18 mouse cellular contexts compared by ENCODE assay signal in genomic region chr17:29880251-29880650, GRCm38 (mm10).
DNase-seq lines count a peak whose midpoint lies in the region; ATAC-seq lines count a peak whose summit lies in the region.
"Had no signal": no experiment of that assay in that cellular context is flagged by ENCODE, and none has a peak within 500 bp of the region (broad histone marks: within the 10 kb centered on the region; RNA-seq: fewer than 3 reads in every experiment).

No protein-coding gene starts in this region.

- 40% methylated on average over 10 of the region's 10 CpGs for WGBS in neural tube, embryonic 13.5 days
- 38% methylated on average over 10 of the region's 10 CpGs for WGBS in neural tube, embryonic 15.5 days
- 17% methylated on average over 10 of the region's 10 CpGs for WGBS in forebrain, embryonic 13.5 days
- 31% methylated on average over 10 of the region's 10 CpGs for WGBS in hindbrain, embryonic 15.5 days

- H3K4me1 ChIP-seq in neural tube, embryonic 13.5 days (replicated peaks), result peaks cover 33% of the 10 kb centered on the region
- peaks cover 30% of the 10 kb centered on the region for H3K4me1 ChIP-seq in neural tube, embryonic 15.5 days
- H3K4me1 ChIP-seq in forebrain, embryonic 13.5 days, result peaks cover 44% of the 10 kb centered on the region
- H3K4me1 ChIP-seq in hindbrain, embryonic 15.5 days (replicated peaks), result peaks cover 59% of the 10 kb centered on the region
- H3K4me1 ChIP-seq: lung, embryonic 15.5 days had no signal

- ATAC-seq in neural tube, embryonic 13.5 days (ENCODE audit: low read depth), result no peak
- ATAC-seq in neural tube, embryonic 15.5 days (ENCODE audit: low FRiP score), result no peak
- no peak for ATAC-seq in forebrain, embryonic 13.5 days
- no peak for ATAC-seq in hindbrain, embryonic 15.5 days (ENCODE audit: low FRiP score, low read depth)

- 0 out of 2 replicates have a peak overlapping the region, but pooled peaks have one; percentile 8 for H3K9ac ChIP-seq in neural tube, embryonic 13.5 days
- no peak overlapping the region for H3K9ac ChIP-seq in neural tube, embryonic 15.5 days (replicated peaks)
- H3K9ac ChIP-seq in forebrain, embryonic 13.5 days, result peak overlapping the region; percentile 34
- peak overlapping the region; percentile 3; the same call in 1 of the 2 replicates for H3K9ac ChIP-seq in hindbrain, embryonic 15.5 days
- H3K9ac ChIP-seq: embryonic facial prominence, embryonic 12.5 days; liver, embryonic 14.5 days; lung, embryonic 15.5 days; neural tube, embryonic 12.5 days had no signal

- DNase-seq in layer of hippocampus, adult 9-11 months, result no peak
- no peak for DNase-seq in layer of hippocampus, postnatal 14 days (ENCODE audit: low spot score in 2 of 2)
- DNase-seq in right cerebral cortex, adult 2 months (ENCODE audit: low spot score in 2 of 2), result no peak
- DNase-seq: adrenal gland, adult 2 months; cerebellum, adult 9-10 months; kidney, adult 11 months; right cerebral cortex, postnatal 14 days; spleen, adult 18-20 months; thymus, postnatal 36 days had no signal

- no peak overlapping the region for H3K4me3 ChIP-seq in neural tube, embryonic 13.5 days
- no peak overlapping the region for H3K4me3 ChIP-seq in neural tube, embryonic 15.5 days (replicated peaks)
- no peak overlapping the region for H3K4me3 ChIP-seq in forebrain, embryonic 13.5 days
- no peak overlapping the region for H3K4me3 ChIP-seq in hindbrain, embryonic 15.5 days
- H3K4me3 ChIP-seq: embryonic facial prominence, embryonic 12.5 days; lung, embryonic 15.5 days; neural tube, embryonic 12.5 days had no signal

- no peaks in the 10 kb centered on the region for H3K36me3 ChIP-seq in neural tube, embryonic 13.5 days
- H3K36me3 ChIP-seq in neural tube, embryonic 15.5 days, result no peaks in the 10 kb centered on the region
- peaks cover 16% of the 10 kb centered on the region for H3K36me3 ChIP-seq in forebrain, embryonic 13.5 days (ENCODE audit: poor library complexity, severe bottlenecking)
- no peaks in the 10 kb centered on the region for H3K36me3 ChIP-seq in hindbrain, embryonic 15.5 days
- H3K36me3 ChIP-seq: embryonic facial prominence, embryonic 12.5 days; lung, embryonic 15.5 days; neural tube, embryonic 12.5 days had no signal

- peaks cover 11% of the 10 kb centered on the region for H3K27me3 ChIP-seq in neural tube, embryonic 13.5 days
- peaks cover 6% of the 10 kb centered on the region; the same call in 1 of the 2 replicates for H3K27me3 ChIP-seq in neural tube, embryonic 15.5 days (replicated peaks)
- H3K27me3 ChIP-seq in forebrain, embryonic 13.5 days, result peaks cover 8% of the 10 kb centered on the region; the same call in 1 of the 2 replicates
- no peaks in the 10 kb centered on the region for H3K27me3 ChIP-seq in hindbrain, embryonic 15.5 days

- no peaks in the 10 kb centered on the region for H3K9me3 ChIP-seq in neural tube, embryonic 13.5 days
- H3K9me3 ChIP-seq in neural tube, embryonic 15.5 days (replicated peaks), result no peaks in the 10 kb centered on the region
- H3K9me3 ChIP-seq in forebrain, embryonic 13.5 days (replicated peaks), result no peaks in the 10 kb centered on the region
- no peaks in the 10 kb centered on the region for H3K9me3 ChIP-seq in hindbrain, embryonic 15.5 days
- H3K9me3 ChIP-seq: embryonic facial prominence, embryonic 12.5 days; lung, embryonic 15.5 days; neural tube, embryonic 12.5 days had no signal

- H3K4me2 ChIP-seq in neural tube, embryonic 13.5 days, result no peak overlapping the region
- H3K4me2 ChIP-seq in neural tube, embryonic 15.5 days, result no peak overlapping the region
- H3K4me2 ChIP-seq in forebrain, embryonic 13.5 days, result 0 out of 2 replicates have a peak overlapping the region, but pooled peaks have one; percentile 1
- H3K4me2 ChIP-seq in hindbrain, embryonic 15.5 days, result no peak overlapping the region
- H3K4me2 ChIP-seq: embryonic facial prominence, embryonic 12.5 days; lung, embryonic 15.5 days; neural tube, embryonic 12.5 days had no signal

- H3K27ac ChIP-seq in neural tube, embryonic 13.5 days (replicated peaks), result no peak overlapping the region
- no peak overlapping the region for H3K27ac ChIP-seq in neural tube, embryonic 15.5 days (replicated peaks)
- H3K27ac ChIP-seq in forebrain, embryonic 13.5 days, result peak overlapping the region; percentile 31; the same call in 1 of the 2 replicates
- H3K27ac ChIP-seq in hindbrain, embryonic 15.5 days (replicated peaks), result peak overlapping the region; percentile 19
- H3K27ac ChIP-seq: embryonic facial prominence, embryonic 12.5 days; kidney, postnatal 0 days; liver, embryonic 14.5 days; lung, embryonic 15.5 days; neural tube, embryonic 12.5 days had no signal

Comparison
In these comparisons a context has a peak if more than half of its experiments do, and no peak if none do; other contexts are left out.
1. H3K27ac ChIP-seq: peak in forebrain, embryonic 13.5 days (single experiment) and hindbrain, embryonic 15.5 days (single experiment); none in neural tube, embryonic 13.5 days (single experiment) and neural tube, embryonic 15.5 days (single experiment).